Mouse (Mus musculus) hindbrain, embryonic 13.5 days (tissue): ENCODE data around the gene Otud7b. TPM values are rescaled to one million over a fixed set of nuclear protein-coding genes. Genes with fewer than 3 reads are reported as not detected.

Experiments
- ATAC-seq: fragments of 200-750 bp; cut with Nextera tagmentation; 2 replicates; pipeline ENCODE4 v1.8.0; 2017; ENCODE audit warnings: moderate TSS enrichment; ENCODE audit not compliant: low FRiP score
- H3K27ac ChIP-seq: fragments of 300-500 bp; sonication (generic); 2 replicates; pipeline ENCODE4 v1.5.1; 2015; ENCODE audit warnings: inconsistent platforms, mild to moderate bottlenecking, moderate library complexity
- H3K27me3 ChIP-seq: fragments of 300-500 bp; sonication (generic); 2 replicates; pipeline ENCODE4 v1.6.1; 2015; ENCODE audit warnings: mild to moderate bottlenecking, inconsistent platforms
- H3K36me3 ChIP-seq: fragments of 300-500 bp; sonication (generic); 2 replicates; pipeline ENCODE4 v1.6.1; 2015; ENCODE audit warnings: mild to moderate bottlenecking, inconsistent platforms
- H3K4me1 ChIP-seq: fragments of 300-500 bp; sonication (generic); replicated peaks from 2 replicates; pipeline ENCODE4 v1.6.1; 2015; ENCODE audit warnings: inconsistent platforms
- H3K4me2 ChIP-seq: fragments of 300-500 bp; sonication (generic); 2 replicates; pipeline ENCODE4 v1.6.1; 2015; ENCODE audit warnings: inconsistent platforms, mild to moderate bottlenecking, moderate library complexity
- H3K4me3 ChIP-seq: fragments of 300-500 bp; sonication (generic); 2 replicates; pipeline ENCODE4 v1.5.1; 2015; ENCODE audit warnings: mild to moderate bottlenecking, inconsistent platforms
- H3K9ac ChIP-seq: fragments of 300-500 bp; sonication (generic); 2 replicates; pipeline ENCODE4 v1.6.1; 2015; ENCODE audit warnings: mild to moderate bottlenecking, inconsistent platforms
- H3K9me3 ChIP-seq: fragments of 300-500 bp; sonication (generic); 2 replicates; pipeline ENCODE4 v1.6.1; 2016; ENCODE audit warnings: inconsistent platforms
- WGBS: fragments of 180-500 bp; shearing (Covaris S2); methylation state at CpG from one replicate; pipeline ENCODE4 v1.1.7; 2015; 5-methylcytosine and 5-hydroxymethylcytosine counted together
- polyA plus RNA-seq: library from polyadenylated mRNA; unstranded; fragments of >200 nt; fragmentation: Nextera tagmentation; extraction: Ambion mirVana; gene quantifications from 2 replicates; pipeline ENCODE4 v1.2.1, GENCODE M21; 2015

Gene Otud7b
- polyA plus RNA-seq, 1 experiment from 2014 or later = 13.6 TPM

DNA sequence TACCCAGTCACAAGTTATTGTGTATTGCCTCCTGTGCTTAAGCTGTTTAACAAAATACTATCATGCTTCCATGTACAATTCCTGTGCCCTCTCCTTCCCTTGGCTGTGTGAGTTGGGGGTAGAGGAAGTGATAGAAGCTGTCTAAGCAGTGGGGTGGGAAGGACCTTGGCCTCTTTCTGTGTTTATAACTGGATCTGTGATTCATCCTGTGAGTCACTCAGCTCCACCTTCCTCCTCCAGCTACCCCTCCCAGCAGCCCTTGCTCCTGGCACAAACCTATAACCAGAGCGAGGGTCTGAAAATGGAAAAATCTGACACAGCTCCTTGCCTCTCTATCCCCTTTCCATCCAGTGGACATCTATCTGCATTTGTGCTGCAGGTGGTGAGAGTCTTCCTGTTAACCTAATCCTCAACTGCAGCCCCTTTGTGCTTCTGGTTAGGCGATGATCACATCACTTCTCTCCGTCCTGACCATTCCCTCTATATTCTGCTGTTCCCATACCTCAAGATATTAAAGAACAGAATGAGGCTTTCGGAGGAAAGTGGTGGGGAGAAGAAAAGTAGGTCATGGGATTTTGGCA lies 56.0 kb downstream of the Otud7b start:
- Histone ChIP-seq H3K27me3 (peaks cover 5% of the 10 kb centered on the region; the same call in 1 of the 2 replicates), H3K36me3 (peaks cover 9% of the 10 kb centered on the region), H3K9me3 (no peaks in the 10 kb centered on the region), H3K27ac (0 out of 2 replicates have a peak overlapping the region, but pooled peaks have one; percentile 19), H3K4me2 (peak overlapping the region; percentile 88), H3K9ac (peak overlapping the region; percentile 73), H3K4me3 (no peak overlapping the region), H3K4me1 (peaks cover 29% of the 10 kb centered on the region)
- WGBS = 67% methylated on average over 4 of the region's 4 CpGs
- no peak for ATAC-seq

GRCm38 (mm10) chr3:96160803-96161516 lies 56.6 kb downstream of the Otud7b start:
- H3K27me3 ChIP-seq = peaks cover 5% of the 10 kb centered on the region; the same call in 1 of the 2 replicates
- ATAC-seq = peak; percentile 75
- peaks cover 29% of the 10 kb centered on the region for H3K4me1 ChIP-seq
- H3K4me2 ChIP-seq = peak overlapping the region; percentile 88
- H3K36me3 ChIP-seq = peaks cover 3% of the 10 kb centered on the region
- peak overlapping the region; percentile 19; the same call in 1 of the 2 replicates for H3K27ac ChIP-seq
- peak overlapping the region; percentile 39 for H3K4me3 ChIP-seq
- WGBS = 2% methylated on average over 12 of the region's 12 CpGs
- peak overlapping the region; percentile 73 for H3K9ac ChIP-seq
- H3K9me3 ChIP-seq = no peaks in the 10 kb centered on the region

DNA sequence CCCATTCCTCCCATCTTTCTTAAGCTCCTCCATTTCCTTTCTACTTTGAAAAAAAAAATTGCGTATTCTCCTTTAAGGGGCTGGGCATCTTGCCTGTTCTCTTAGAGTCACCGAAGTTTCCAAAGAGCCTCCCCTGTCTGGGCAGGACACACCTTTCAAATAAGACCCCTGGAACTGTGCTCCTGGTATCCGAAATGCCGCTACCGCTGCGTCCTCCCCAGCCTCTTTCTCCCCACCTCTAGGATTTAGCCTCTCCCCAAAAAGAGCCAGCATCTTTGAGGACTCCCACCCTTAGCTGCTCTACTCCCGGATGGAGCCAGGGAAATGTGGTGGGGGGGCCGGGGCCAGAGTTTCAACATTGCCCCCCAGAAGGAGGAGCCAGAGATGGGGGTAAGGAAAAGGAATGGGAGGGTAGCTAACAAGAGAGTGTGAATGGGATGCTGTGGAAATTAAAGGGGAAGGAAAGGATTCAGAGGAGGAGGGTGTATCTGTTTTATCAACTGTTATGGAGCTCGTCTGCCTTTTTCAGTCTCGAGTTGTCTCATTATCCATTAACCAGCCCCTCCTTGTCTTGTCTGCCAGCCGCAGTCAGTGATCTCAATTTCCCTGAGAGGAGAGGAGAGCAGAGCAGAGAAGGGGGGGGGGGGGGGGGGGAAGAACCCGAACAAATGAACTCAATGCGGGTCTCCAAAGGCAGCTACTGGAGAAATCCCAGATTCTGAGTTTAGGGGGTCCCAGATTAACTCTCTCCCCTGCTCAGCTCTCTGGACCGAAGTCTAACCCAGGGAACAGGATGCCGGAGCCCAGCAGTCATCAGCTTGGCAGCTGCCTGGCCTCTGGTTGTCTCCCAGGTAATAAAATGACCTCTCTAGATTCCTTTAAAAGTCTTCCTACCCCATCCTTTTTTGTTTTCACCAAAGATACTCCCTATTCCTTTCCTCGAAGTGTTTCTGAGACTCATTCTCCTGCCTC lies 57.8 kb downstream of the Otud7b start, which contains the start of gene Mtmr11:
Gene Mtmr11 (plus strand): TSS at position 136 of the 972 bp plus-strand sequence.
- 5% methylated on average over 16 of the region's 16 CpGs for WGBS
- Histone ChIP-seq H3K9me3 (no peaks in the 10 kb centered on the region), H3K4me2 (peak within 1 kb of the TSS; percentile 88), H3K9ac (peak within 1 kb of the TSS; percentile 73), H3K27ac (peak within 1 kb of the TSS; percentile 19; the same call in 1 of the 2 replicates), H3K4me1 (peaks cover 29% of the 10 kb centered on the region), H3K27me3 (peaks cover 5% of the 10 kb centered on the region; the same call in 1 of the 2 replicates), H3K4me3 (peak within 1 kb of the TSS; percentile 39), H3K36me3 (no peaks in the 10 kb centered on the region)
- peak; percentile 30; the same call in 1 of the 2 replicates for ATAC-seq

DNA sequence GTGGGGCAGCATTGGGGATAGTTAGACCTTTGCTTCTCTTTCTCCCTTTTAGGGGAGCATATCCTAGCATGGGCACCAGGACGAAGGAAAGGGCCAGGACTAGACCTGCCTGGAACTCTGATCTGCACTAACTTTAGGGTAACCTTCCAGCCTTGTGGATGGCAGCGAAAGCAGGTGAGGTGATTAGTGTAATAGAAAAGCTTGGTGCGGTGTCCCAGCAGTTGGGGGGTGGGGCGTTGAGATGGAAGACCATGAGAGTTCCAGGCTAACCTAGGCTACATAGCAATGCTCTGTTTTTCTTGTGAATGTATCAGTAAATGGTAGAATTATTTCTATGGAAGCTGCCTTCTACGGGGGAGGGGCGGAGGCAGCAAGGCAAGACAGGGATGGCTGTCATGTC lies 58.7 kb downstream of the Otud7b start:
- Histone ChIP-seq H3K4me3 (no peak overlapping the region), H3K27ac (no peak overlapping the region), H3K9ac (no peak overlapping the region), H3K9me3 (no peaks in the 10 kb centered on the region), H3K27me3 (peaks cover 5% of the 10 kb centered on the region; the same call in 1 of the 2 replicates), H3K4me1 (peaks cover 29% of the 10 kb centered on the region), H3K4me2 (peak overlapping the region; percentile 88), H3K36me3 (peaks cover 1% of the 10 kb centered on the region; the same call in 1 of the 2 replicates)
- WGBS = 88% methylated on average over 6 of the region's 6 CpGs
- ATAC-seq = no peak

- H3K27ac ChIP-seq = no peak overlapping the region
- H3K9ac ChIP-seq = no peak overlapping the region
- H3K4me3 ChIP-seq = no peak overlapping the region
Measured at GRCm38 (mm10) chr3:96168466-96169158, 64.3 kb downstream of the Otud7b start.

GRCm38 (mm10) chr3:96170276-96170675 lies 65.9 kb downstream of the Otud7b start:
- H3K4me1 ChIP-seq = peaks cover 41% of the 10 kb centered on the region
- H3K4me3 ChIP-seq = no peak overlapping the region
- no peak overlapping the region for H3K27ac ChIP-seq
- no peak overlapping the region for H3K4me2 ChIP-seq
- H3K9me3 ChIP-seq = no peaks in the 10 kb centered on the region
- ATAC-seq = no peak
- H3K9ac ChIP-seq = no peak overlapping the region
- H3K27me3 ChIP-seq = no peaks in the 10 kb centered on the region
- peaks cover 18% of the 10 kb centered on the region for H3K36me3 ChIP-seq
- 92% methylated on average over 4 of the region's 4 CpGs for WGBS

More at GRCm38 (mm10) chr3:96168466-96169158, 64.3 kb downstream of the Otud7b start:
- WGBS = 69% methylated on average over 12 of the region's 12 CpGs
- Histone ChIP-seq H3K9me3 (no peaks in the 10 kb centered on the region), H3K4me1 (peaks cover 25% of the 10 kb centered on the region), H3K36me3 (peaks cover 3% of the 10 kb centered on the region; the same call in 1 of the 2 replicates), H3K27me3 (no peaks in the 10 kb centered on the region), H3K4me2 (no peak overlapping the region)
- ATAC-seq = no peak

GRCm38 (mm10) chr3:96170976-96171545 lies 66.7 kb downstream of the Otud7b start:
- H3K27me3 ChIP-seq = no peaks in the 10 kb centered on the region
- no peaks in the 10 kb centered on the region for H3K9me3 ChIP-seq
- H3K4me2 ChIP-seq = peak overlapping the region; percentile 99
- no peak for ATAC-seq
- peak overlapping the region; percentile 92 for H3K4me3 ChIP-seq
- 70% methylated on average over 10 of the region's 10 CpGs for WGBS
- peaks cover 42% of the 10 kb centered on the region for H3K4me1 ChIP-seq
- peak overlapping the region; percentile 91 for H3K9ac ChIP-seq
- peaks cover 24% of the 10 kb centered on the region for H3K36me3 ChIP-seq
- H3K27ac ChIP-seq = peak overlapping the region; percentile 97

DNA sequence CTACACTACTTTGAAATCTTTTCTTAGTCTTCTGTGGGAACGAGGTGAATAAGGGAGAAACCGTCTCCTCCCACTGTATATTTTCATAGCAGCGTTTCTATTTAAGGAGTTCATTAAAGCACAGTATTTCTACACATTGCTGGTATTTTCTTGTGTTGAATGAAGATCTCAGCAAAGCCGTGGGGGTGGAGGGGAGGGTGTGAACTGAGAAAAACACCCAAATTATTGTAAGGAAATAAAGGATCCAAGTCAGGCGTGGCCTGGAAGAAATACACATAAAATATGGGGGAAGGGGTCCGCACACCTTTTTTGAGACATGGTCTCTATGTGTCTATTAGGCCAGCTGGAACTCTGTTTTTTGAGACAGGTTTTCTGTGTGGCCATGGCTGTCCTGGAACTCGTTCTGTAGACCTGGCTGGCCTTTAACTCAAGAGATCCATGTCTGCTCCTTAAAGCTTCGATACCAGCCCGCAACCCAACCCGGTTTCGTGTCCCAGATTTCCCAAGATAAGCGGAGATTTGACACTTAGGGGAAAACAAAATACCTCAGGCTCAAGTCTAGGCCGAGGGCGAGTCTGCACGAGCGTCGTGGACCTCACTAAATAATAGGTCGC lies 67.4 kb downstream of the Otud7b start:
- H3K9ac ChIP-seq = peak overlapping the region; percentile 91
- WGBS = 25% methylated on average over 18 of the region's 18 CpGs
- peak overlapping the region; percentile 99 for H3K4me2 ChIP-seq

DNA sequence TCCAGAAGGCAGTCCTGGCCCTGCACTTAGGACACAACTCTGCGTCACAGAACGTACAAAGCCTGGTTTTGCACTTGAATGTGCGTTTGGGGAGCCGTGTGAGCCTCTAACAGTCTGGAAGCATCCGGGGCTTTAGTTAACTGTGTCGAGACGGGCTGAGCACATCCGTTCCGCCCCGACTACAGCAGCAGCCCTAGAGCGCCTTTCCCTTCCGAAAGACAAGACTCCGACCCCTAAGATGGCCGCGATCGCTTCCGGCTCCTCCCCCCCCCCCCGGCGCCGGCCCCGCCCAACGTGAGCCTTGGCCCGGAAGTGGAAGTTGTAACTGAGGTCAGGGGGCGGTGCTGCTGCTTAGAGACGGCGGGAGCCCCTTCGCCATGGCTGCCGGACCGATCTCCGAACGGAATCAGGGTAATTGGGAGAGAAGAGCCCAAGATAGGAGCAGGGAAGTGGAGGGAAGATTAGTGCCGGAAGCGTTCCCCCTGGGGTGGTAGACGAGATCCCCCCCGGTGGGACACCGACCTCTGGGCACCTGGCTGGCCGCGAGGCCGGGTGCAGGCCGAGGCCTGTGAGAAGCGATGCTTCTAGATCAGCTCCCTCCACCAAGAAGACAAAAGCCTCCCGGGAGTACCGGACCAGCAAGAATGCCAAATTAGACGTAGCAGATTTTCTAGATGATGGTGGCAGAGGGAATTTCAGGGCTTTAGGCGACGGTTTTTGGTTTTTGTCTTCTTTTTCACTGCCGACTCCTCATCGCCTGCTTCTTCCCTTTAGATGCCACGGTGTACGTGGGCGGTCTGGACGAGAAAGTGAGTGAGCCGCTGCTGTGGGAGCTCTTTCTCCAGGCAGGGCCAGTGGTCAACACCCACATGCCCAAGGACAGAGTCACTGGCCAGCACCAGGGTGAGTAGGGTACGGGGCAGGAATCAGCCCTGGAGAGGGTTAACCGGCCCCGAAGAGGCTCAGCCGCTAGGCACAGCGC lies 68.2 kb downstream of the Otud7b start, which contains the start of gene Sf3b4:
Gene Sf3b4 (plus strand): TSS at position 136 of the 982 bp plus-strand sequence.
- peak within 1 kb of the TSS; percentile 97 for H3K27ac ChIP-seq
- peak within 1 kb of the TSS; percentile 99 for H3K4me2 ChIP-seq
- WGBS = under 1% methylated on average over 56 of the region's 58 CpGs
- H3K9ac ChIP-seq = peak within 1 kb of the TSS; percentile 91
- H3K4me3 ChIP-seq = peak within 1 kb of the TSS; percentile 92
- H3K36me3 ChIP-seq = peaks cover 34% of the 10 kb centered on the region
- no peaks in the 10 kb centered on the region for H3K9me3 ChIP-seq
- H3K4me1 ChIP-seq = peaks cover 42% of the 10 kb centered on the region
- peak; percentile 94 for ATAC-seq
- H3K27me3 ChIP-seq = no peaks in the 10 kb centered on the region

More for the DNA sequence above, 67.4 kb downstream of the Otud7b start:
- Histone ChIP-seq H3K9me3 (no peaks in the 10 kb centered on the region), H3K27ac (peak overlapping the region; percentile 97), H3K27me3 (no peaks in the 10 kb centered on the region), H3K4me1 (peaks cover 42% of the 10 kb centered on the region), H3K4me3 (peak overlapping the region; percentile 92), H3K36me3 (peaks cover 30% of the 10 kb centered on the region)
- ATAC-seq = peak; percentile 22

DNA sequence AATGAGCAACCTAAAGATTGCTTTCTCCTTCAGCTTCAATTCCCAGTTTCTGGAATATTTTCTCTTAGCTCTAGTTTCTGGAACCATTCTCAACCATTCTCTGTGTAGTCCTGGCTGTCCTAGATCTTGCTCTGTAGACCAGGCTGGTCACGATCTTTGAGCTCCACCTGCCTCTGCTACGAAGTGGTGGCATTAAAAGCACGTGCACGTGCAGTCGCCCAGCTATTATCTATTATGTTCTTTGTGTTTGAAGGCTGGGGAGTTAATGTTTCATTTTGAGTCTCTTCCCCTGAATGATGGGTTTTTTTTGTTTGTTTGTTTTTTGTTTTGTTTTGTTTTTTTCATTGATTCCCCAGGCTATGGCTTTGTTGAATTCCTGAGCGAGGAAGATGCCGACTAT lies 68.9 kb downstream of the Otud7b start:
- peaks cover 39% of the 10 kb centered on the region for H3K36me3 ChIP-seq
- 36% methylated on average over 7 of the region's 7 CpGs for WGBS
- H3K27ac ChIP-seq = peak overlapping the region; percentile 97; the same call in 1 of the 2 replicates
- peaks cover 42% of the 10 kb centered on the region for H3K4me1 ChIP-seq
- peak overlapping the region; percentile 91 for H3K9ac ChIP-seq
- no peaks in the 10 kb centered on the region for H3K27me3 ChIP-seq
- ATAC-seq = no peak
- H3K4me3 ChIP-seq = peak overlapping the region; percentile 92
- H3K9me3 ChIP-seq = no peaks in the 10 kb centered on the region
- H3K4me2 ChIP-seq = peak overlapping the region; percentile 99
